Mouse (Mus musculus): ENCODE measurements around the gene Vti1a.

Vti1a gene

GRCm38 (mm10) chr19:55524385-55524784, 208.3 kb downstream of the Vti1a start:
- DNase-seq (ENCODE audit: low read depth, low spot score) = no peak

GRCm38 (mm10) chr19:55525056-55525455, 209.0 kb downstream of the Vti1a start:
- no peak for DNase-seq (ENCODE audit: low read depth, low spot score)

- DNase-seq (ENCODE audit: low read depth, low spot score) = no peak
These were observed 210.7 kb downstream of the Vti1a start for GRCm38 (mm10) chr19:55526717-55527235.

- DNase-seq (ENCODE audit: low read depth, low spot score) = no peak
These were observed 213.9 kb downstream of the Vti1a start for GRCm38 (mm10) chr19:55530041-55530440.

- no peak for DNase-seq (ENCODE audit: low read depth, low spot score)
These were observed 216.6 kb downstream of the Vti1a start for GRCm38 (mm10) chr19:55532681-55533080.

GRCm38 (mm10) chr19:55536273-55536937, 220.3 kb downstream of the Vti1a start:
- DNase-seq (ENCODE audit: low read depth, low spot score) = no peak

- DNase-seq (ENCODE audit: low read depth, low spot score) = no peak
These were observed 221.6 kb downstream of the Vti1a start for GRCm38 (mm10) chr19:55537691-55538090.

GRCm38 (mm10) chr19:55541641-55542040, 225.5 kb downstream of the Vti1a start:
- no peak for DNase-seq (ENCODE audit: low read depth, low spot score)

GRCm38 (mm10) chr19:55542461-55542860, 226.4 kb downstream of the Vti1a start:
- DNase-seq (ENCODE audit: low read depth, low spot score) = no peak

- DNase-seq (ENCODE audit: low read depth, low spot score) = no peak
These were observed 227.1 kb downstream of the Vti1a start for GRCm38 (mm10) chr19:55543188-55543587.

- DNase-seq (ENCODE audit: low read depth, low spot score) = no peak
These were observed 228.4 kb downstream of the Vti1a start for GRCm38 (mm10) chr19:55544498-55544897.

GRCm38 (mm10) chr19:55545529-55545928, 229.4 kb downstream of the Vti1a start:
- DNase-seq (ENCODE audit: low read depth, low spot score) = no peak

- DNase-seq (ENCODE audit: low read depth, low spot score) = no peak
These were observed 230.0 kb downstream of the Vti1a start for GRCm38 (mm10) chr19:55546009-55546528.

GRCm38 (mm10) chr19:55548206-55548605, 232.1 kb downstream of the Vti1a start:
- no peak for DNase-seq (ENCODE audit: low read depth, low spot score)

GRCm38 (mm10) chr19:55548656-55549055, 232.6 kb downstream of the Vti1a start:
- DNase-seq (ENCODE audit: low read depth, low spot score) = no peak

GRCm38 (mm10) chr19:55550176-55550575, 234.1 kb downstream of the Vti1a start:
- DNase-seq (ENCODE audit: low read depth, low spot score) = no peak

GRCm38 (mm10) chr19:55552339-55552738, 236.2 kb downstream of the Vti1a start:
- no peak for DNase-seq (ENCODE audit: low read depth, low spot score)

GRCm38 (mm10) chr19:55552861-55553260, 236.8 kb downstream of the Vti1a start:
- no peak for DNase-seq (ENCODE audit: low read depth, low spot score)

- no peak for DNase-seq (ENCODE audit: low read depth, low spot score)
These were observed 238.2 kb downstream of the Vti1a start for GRCm38 (mm10) chr19:55554295-55554694.

- DNase-seq (ENCODE audit: low read depth, low spot score) = no peak
These were observed 238.6 kb downstream of the Vti1a start for GRCm38 (mm10) chr19:55554703-55555102.

- no peak for DNase-seq (ENCODE audit: low read depth, low spot score)
These were observed 240.3 kb downstream of the Vti1a start for GRCm38 (mm10) chr19:55556168-55556999.

GRCm38 (mm10) chr19:55559331-55559730, 243.2 kb downstream of the Vti1a start:
- DNase-seq (ENCODE audit: low read depth, low spot score) = no peak

Measured in telencephalon, adult 2 months (tissue).